Mouse (Mus musculus) lung, adult 2 months (tissue): Measurements from ENCODE around the gene S100a7a.

ENCODE experiments used
- CTCF ChIP-seq: fragments of 200-500 bp; IDR thresholded peaks from 2 replicates; pipeline ENCODE4 v1.5.1; 2011; ENCODE audit warnings: mild to moderate bottlenecking, low read length, control low read depth; ENCODE audit not compliant: insufficient read depth
- POLR2A ChIP-seq: fragments of 200-500 bp; IDR thresholded peaks from 2 replicates; pipeline ENCODE4 v1.6.1; 2011; ENCODE audit warnings: low read depth, mild to moderate bottlenecking, control low read depth, low read length, borderline replicate concordance; ENCODE audit errors: extremely low read depth

GRCm38 (mm10) chr3:90615911-90616310, 37.9 kb upstream of the S100a7a start:
- TF ChIP-seq CTCF (no peak), POLR2A (no peak)
